Mouse (Mus musculus) liver, postnatal 0 days (tissue): ENCODE measurements around the gene Ddx20. TPM values are rescaled to one million over a fixed set of nuclear protein-coding genes. Genes with fewer than 3 reads are reported as not detected.

ENCODE experiments used
- ATAC-seq: fragments of 200-750 bp; cut with Nextera tagmentation; 2 replicates; pipeline ENCODE4 v1.8.0; 2017; ENCODE audit warnings: mild to moderate bottlenecking, moderate library complexity
- DNase-seq: peaks from one replicate; pipeline ENCODE4 v3.0.0-alpha.2; 2016
- H3K27ac ChIP-seq: fragments of 300-500 bp; sonication (generic); 2 replicates; pipeline ENCODE4 v1.5.1; 2014; ENCODE audit warnings: antibody characterized with exemption, moderate library complexity, mild to moderate bottlenecking, low read depth
- H3K27me3 ChIP-seq: fragments of 300-500 bp; sonication (generic); 2 replicates; pipeline ENCODE4 v1.6.1; 2014; ENCODE audit warnings: low read length, control low read depth, mixed read lengths; ENCODE audit not compliant: insufficient read depth
- H3K36me3 ChIP-seq: fragments of 300-500 bp; sonication (generic); replicated peaks from 2 replicates; pipeline ENCODE4 v1.6.1; 2014; ENCODE audit warnings: mild to moderate bottlenecking, control low read depth, low read length, moderate library complexity, mixed read lengths; ENCODE audit not compliant: insufficient read depth
- H3K4me1 ChIP-seq: fragments of 300-500 bp; sonication (generic); 2 replicates; pipeline ENCODE4 v1.6.1; 2014; ENCODE audit warnings: antibody characterized with exemption, mild to moderate bottlenecking, control low read depth; ENCODE audit not compliant: insufficient read depth
- H3K4me2 ChIP-seq: fragments of 300-500 bp; sonication (generic); 2 replicates; pipeline ENCODE4 v1.6.1; 2014; ENCODE audit warnings: low read depth, mild to moderate bottlenecking, low read length, moderate library complexity, mixed read lengths
- H3K4me3 ChIP-seq: fragments of 300-500 bp; sonication (generic); 2 replicates; pipeline ENCODE4 v1.5.1; 2014; ENCODE audit warnings: low read depth, low read length
- H3K9ac ChIP-seq: fragments of 300-500 bp; sonication (generic); replicated peaks from 2 replicates; pipeline ENCODE4 v1.6.1; 2014; ENCODE audit warnings: mild to moderate bottlenecking, moderate library complexity
- H3K9me3 ChIP-seq: fragments of 300-500 bp; sonication (generic); 2 replicates; pipeline ENCODE4 v1.6.1; 2016; ENCODE audit warnings: mild to moderate bottlenecking, control low read depth, low read length, mixed read lengths
- CTCF ChIP-seq: sonication (generic); IDR thresholded peaks from 2 replicates; pipeline ENCODE4 v1.5.1; 2016; ENCODE audit warnings: antibody characterized with exemption, low read depth
- EP300 ChIP-seq: IDR thresholded peaks from 2 replicates; pipeline ENCODE4 v1.6.1; 2016; ENCODE audit warnings: antibody characterized with exemption, low read depth, mild to moderate bottlenecking
- WGBS: fragments of 180-500 bp; shearing (Covaris S2); extraction: QIAGEN DNeasy Blood & Tissue Kit; methylation state at CpG from one replicate; pipeline ENCODE4 v1.1.7; 2014; ENCODE audit not compliant: insufficient replicate concordance; 5-methylcytosine and 5-hydroxymethylcytosine counted together
- polyA plus RNA-seq: library from polyadenylated mRNA; unstranded; fragments of >200 nt; fragmentation: Nextera tagmentation; extraction: Ambion mirVana; gene quantifications from 2 replicates; pipeline ENCODE4 v1.2.1, GENCODE M21; 2015

The Ddx20 gene
- polyA plus RNA-seq, 1 experiment from 2014 or later, result 9.8 TPM

- 78% methylated on average over 11 of the region's 11 CpGs for WGBS
- H3K36me3 ChIP-seq, result no peaks in the 10 kb centered on the region
- no peak overlapping the region for H3K9ac ChIP-seq
- no peak overlapping the region for H3K4me3 ChIP-seq
- ATAC-seq (no peak), DNase-seq (no peak)
- H3K4me1 ChIP-seq, result 0 out of 2 replicates have a peak, but pooled peaks cover 4% of the 10 kb centered on the region
- TF ChIP-seq CTCF (no peak), EP300 (no peak)
- H3K27ac ChIP-seq, result no peak overlapping the region
- no peak overlapping the region for H3K4me2 ChIP-seq
- no peaks in the 10 kb centered on the region for H3K9me3 ChIP-seq
- no peaks in the 10 kb centered on the region for H3K27me3 ChIP-seq
Measured at GRCm38 (mm10) chr3:105717856-105718555, 30.6 kb upstream of the Ddx20 start.

GRCm38 (mm10) chr3:105716353-105717000, 29.1 kb upstream of the Ddx20 start:
- H3K4me1 ChIP-seq, result 0 out of 2 replicates have a peak, but pooled peaks cover 4% of the 10 kb centered on the region
- H3K9ac ChIP-seq, result no peak overlapping the region
- ATAC-seq, result no peak
- no peak for TF ChIP-seq EP300
- TF ChIP-seq CTCF, result no peak
- WGBS, result 64% methylated on average over 18 of the region's 18 CpGs
- H3K36me3 ChIP-seq, result no peaks in the 10 kb centered on the region
- H3K4me2 ChIP-seq, result no peak overlapping the region
- no peaks in the 10 kb centered on the region for H3K27me3 ChIP-seq
- no peak overlapping the region for H3K4me3 ChIP-seq
- no peak for DNase-seq
- H3K9me3 ChIP-seq, result no peaks in the 10 kb centered on the region
- H3K27ac ChIP-seq, result no peak overlapping the region

GRCm38 (mm10) chr3:105714820-105715167, 27.4 kb upstream of the Ddx20 start:
- ATAC-seq, result no peak
- H3K4me3 ChIP-seq, result no peak overlapping the region
- H3K27ac ChIP-seq, result no peak overlapping the region
- no peaks in the 10 kb centered on the region for H3K36me3 ChIP-seq
- H3K4me1 ChIP-seq, result 0 out of 2 replicates have a peak, but pooled peaks cover 4% of the 10 kb centered on the region
- TF ChIP-seq CTCF (no peak), EP300 (no peak)
- no peak overlapping the region for H3K4me2 ChIP-seq
- no peak overlapping the region for H3K9ac ChIP-seq
- H3K27me3 ChIP-seq, result no peaks in the 10 kb centered on the region
- DNase-seq, result no peak
- no peaks in the 10 kb centered on the region for H3K9me3 ChIP-seq

- TF ChIP-seq EP300 (no peak), CTCF (no peak)
- Histone ChIP-seq H3K27ac (no peak overlapping the region), H3K4me1 (0 out of 2 replicates have a peak, but pooled peaks cover 4% of the 10 kb centered on the region), H3K36me3 (no peaks in the 10 kb centered on the region), H3K4me2 (no peak overlapping the region), H3K27me3 (no peaks in the 10 kb centered on the region), H3K9ac (no peak overlapping the region), H3K9me3 (no peaks in the 10 kb centered on the region), H3K4me3 (no peak overlapping the region)
- DNase-seq, result no peak
- no peak for ATAC-seq
- 46% methylated on average over 8 of the region's 8 CpGs for WGBS
Measured at GRCm38 (mm10) chr3:105714091-105714819, 26.9 kb upstream of the Ddx20 start.

- no peak for ATAC-seq
Measured at GRCm38 (mm10) chr3:105712827-105713226, 25.5 kb upstream of the Ddx20 start.

GRCm38 (mm10) chr3:105711741-105712140, 24.4 kb upstream of the Ddx20 start:
- H3K9me3 ChIP-seq, result no peaks in the 10 kb centered on the region
- DNase-seq, result no peak
- no peak overlapping the region for H3K27ac ChIP-seq
- no peaks in the 10 kb centered on the region for H3K36me3 ChIP-seq
- TF ChIP-seq EP300, result no peak
- TF ChIP-seq CTCF, result no peak
- 0 out of 2 replicates have a peak, but pooled peaks cover 10% of the 10 kb centered on the region for H3K27me3 ChIP-seq
- no peak overlapping the region for H3K9ac ChIP-seq
- H3K4me2 ChIP-seq, result no peak overlapping the region
- ATAC-seq, result no peak
- no peaks in the 10 kb centered on the region for H3K4me1 ChIP-seq
- H3K4me3 ChIP-seq, result no peak overlapping the region
- 57% methylated on average over 7 of the region's 7 CpGs for WGBS

More at GRCm38 (mm10) chr3:105712827-105713226, 25.5 kb upstream of the Ddx20 start:
- no peak overlapping the region for H3K4me2 ChIP-seq
- H3K27ac ChIP-seq, result no peak overlapping the region
- no peaks in the 10 kb centered on the region for H3K9me3 ChIP-seq
- 0 out of 2 replicates have a peak, but pooled peaks cover 4% of the 10 kb centered on the region for H3K27me3 ChIP-seq
- H3K36me3 ChIP-seq, result no peaks in the 10 kb centered on the region
- TF ChIP-seq CTCF, result no peak
- TF ChIP-seq EP300, result no peak
- H3K9ac ChIP-seq, result no peak overlapping the region
- no peaks in the 10 kb centered on the region for H3K4me1 ChIP-seq
- DNase-seq, result no peak
- H3K4me3 ChIP-seq, result no peak overlapping the region
